Mouse (Mus musculus): ENCODE measurements around the gene Gm10570. TPM values are rescaled to one million over a fixed set of nuclear protein-coding genes. Genes with fewer than 3 reads are reported as not detected.

Gm10570 gene
- polyA plus RNA-seq (2016; fragmentation: Nextera tagmentation; extraction: Ambion mirVana) = 0.77 TPM in 1 of 2 replicates, not detected in the other

DNA sequence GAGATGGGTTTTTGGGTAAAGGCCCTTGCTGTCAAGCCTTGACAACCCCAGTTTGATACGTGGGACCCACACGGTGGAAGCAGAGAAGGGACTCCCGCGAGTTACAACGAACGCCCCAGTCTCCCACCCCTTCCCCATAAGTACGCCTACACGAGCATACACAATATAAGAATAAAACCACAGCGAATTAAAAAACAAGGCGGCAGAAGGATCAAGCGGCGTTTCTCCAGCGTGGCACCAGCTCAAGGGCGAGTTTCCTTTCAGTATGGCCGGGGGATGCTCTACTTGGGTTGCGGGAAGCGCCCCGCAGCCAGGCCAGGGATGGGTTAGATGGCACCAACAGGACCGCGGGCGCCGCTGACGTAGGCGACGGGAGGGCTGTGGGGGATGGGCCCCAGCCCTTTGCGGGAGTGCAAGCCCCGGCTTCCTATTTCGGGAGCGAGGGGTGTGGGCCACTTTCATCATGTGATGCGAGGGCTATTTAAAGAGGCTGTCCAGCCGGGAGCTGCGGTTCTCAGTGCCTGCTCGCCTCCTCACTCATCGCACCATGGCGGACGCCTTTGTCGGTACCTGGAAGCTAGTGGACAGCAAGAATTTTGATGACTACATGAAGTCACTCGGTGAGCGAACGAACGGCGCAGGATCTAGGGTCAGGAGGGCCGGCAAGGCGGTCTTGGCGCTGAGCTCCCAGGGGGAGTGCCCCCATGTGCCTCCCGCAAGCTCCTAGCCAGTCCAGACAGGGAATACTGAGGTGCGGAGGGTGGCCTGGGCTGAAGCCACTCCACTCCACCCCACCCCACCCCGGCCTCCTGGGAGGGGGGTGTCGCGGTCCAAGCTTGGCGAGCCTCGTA lies at the start of gene Gm10570, which contains the start of gene Fabp3:
Gm10570 (minus strand) TSS at position 444 of the 851 bp plus-strand sequence.
Fabp3 (plus strand) TSS at position 365 of the 851 bp plus-strand sequence.
- Histone ChIP-seq H3K36me3 (replicated peaks) (peaks cover 10% of the 10 kb centered on the region), H3K4me1 (peaks cover 37% of the 10 kb centered on the region), H3K27me3 (replicated peaks; ENCODE audit: low read depth, poor library complexity, severe bottlenecking) (peaks cover 84% of the 10 kb centered on the region), H3K4me3 (peak within 1 kb of the TSS; percentile 66), H3K27ac (replicated peaks) (peak within 1 kb of the TSS; percentile 60), H3K9me3 (no peaks in the 10 kb centered on the region)
- peak; percentile 77 for DNase-seq (ENCODE audit: low spot score)
- WGBS = under 1% methylated on average over 52 of the region's 52 CpGs

DNA sequence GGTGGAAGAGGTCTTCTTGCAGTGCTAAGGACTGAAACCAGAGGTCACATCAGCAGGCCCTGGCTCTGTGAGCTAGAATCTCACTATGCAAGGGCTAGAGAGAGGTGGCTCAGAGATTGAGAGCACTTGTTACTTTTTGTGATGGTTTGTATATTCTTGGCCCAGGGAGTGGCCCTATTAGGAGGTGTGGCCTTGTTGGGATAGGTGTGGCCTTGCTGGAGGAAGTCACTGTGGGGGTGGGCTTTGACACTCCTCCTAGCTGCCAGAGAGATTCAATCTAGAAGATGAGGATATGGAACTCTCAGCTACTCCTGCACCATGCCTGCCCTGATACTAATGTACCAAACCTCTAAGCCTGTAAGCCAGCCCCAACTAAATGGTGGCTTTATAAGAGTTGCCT lies 49.5 kb upstream of the Gm10570 start:
- H3K4me1 ChIP-seq = peaks cover 22% of the 10 kb centered on the region
- H3K36me3 ChIP-seq (replicated peaks) = peaks cover 55% of the 10 kb centered on the region

GRCm38 (mm10) chr4:130352588-130352987 lies 44.1 kb upstream of the Gm10570 start:
- Histone ChIP-seq H3K27me3 (replicated peaks; ENCODE audit: low read depth, poor library complexity, severe bottlenecking) (no peaks in the 10 kb centered on the region), H3K4me1 (no peaks in the 10 kb centered on the region), H3K36me3 (replicated peaks) (peaks cover 89% of the 10 kb centered on the region), H3K9me3 (0 out of 2 replicates have a peak, but pooled peaks cover 3% of the 10 kb centered on the region), H3K4me3 (no peak overlapping the region), H3K27ac (replicated peaks) (no peak overlapping the region)
- no peak for DNase-seq (ENCODE audit: low spot score)
- 90% methylated on average over 7 of the region's 7 CpGs for whole genome bisulfite sequencing

More for the DNA sequence above, 49.5 kb upstream of the Gm10570 start:
- no peak overlapping the region for H3K4me3 ChIP-seq
- DNase-seq (ENCODE audit: low spot score) = no peak
- H3K9me3 ChIP-seq = 0 out of 2 replicates have a peak, but pooled peaks cover 3% of the 10 kb centered on the region
- no peak overlapping the region for H3K27ac ChIP-seq (replicated peaks)
- H3K27me3 ChIP-seq (replicated peaks; ENCODE audit: low read depth, poor library complexity, severe bottlenecking) = no peaks in the 10 kb centered on the region

GRCm38 (mm10) chr4:130350690-130351422 lies 42.4 kb upstream of the Gm10570 start:
- no peak overlapping the region for H3K27ac ChIP-seq (replicated peaks)
- 89% methylated on average over 16 of the region's 16 CpGs for whole genome bisulfite sequencing
- no peak overlapping the region for H3K4me3 ChIP-seq

GRCm38 (mm10) chr4:130349666-130350065 lies 41.2 kb upstream of the Gm10570 start:
- no peaks in the 10 kb centered on the region for H3K4me1 ChIP-seq
- no peaks in the 10 kb centered on the region for H3K27me3 ChIP-seq (replicated peaks; ENCODE audit: low read depth, poor library complexity, severe bottlenecking)
- DNase-seq (ENCODE audit: low spot score) = no peak
- H3K4me3 ChIP-seq = no peak overlapping the region
- WGBS = 96% methylated on average over 6 of the region's 6 CpGs
- H3K9me3 ChIP-seq = no peaks in the 10 kb centered on the region
- H3K27ac ChIP-seq (replicated peaks) = no peak overlapping the region
- peaks cover 87% of the 10 kb centered on the region for H3K36me3 ChIP-seq (replicated peaks)

More at GRCm38 (mm10) chr4:130350690-130351422, 42.4 kb upstream of the Gm10570 start:
- no peak for DNase-seq (ENCODE audit: low spot score)
- no peaks in the 10 kb centered on the region for H3K27me3 ChIP-seq (replicated peaks; ENCODE audit: low read depth, poor library complexity, severe bottlenecking)
- peaks cover 87% of the 10 kb centered on the region for H3K36me3 ChIP-seq (replicated peaks)
- H3K9me3 ChIP-seq = no peaks in the 10 kb centered on the region
- H3K4me1 ChIP-seq = no peaks in the 10 kb centered on the region

DNA sequence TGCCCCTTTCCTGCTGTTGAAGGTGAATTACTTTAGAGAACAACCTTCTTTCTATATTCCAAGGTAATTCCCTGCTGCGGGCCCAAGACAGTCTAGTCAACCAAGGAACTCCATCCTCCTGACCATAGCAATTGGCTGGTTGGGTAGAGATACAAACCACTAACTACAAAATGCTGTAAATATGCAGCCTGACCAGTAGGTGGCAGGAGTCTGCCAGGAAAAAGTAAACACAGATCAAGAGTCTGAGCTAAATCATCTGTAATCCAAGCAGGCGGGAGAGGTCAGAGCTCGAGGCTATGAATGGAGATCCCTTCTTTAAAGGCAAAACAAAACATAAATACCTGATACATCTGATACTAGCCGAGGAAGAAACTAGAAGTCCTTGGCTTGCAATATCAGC lies 33.2 kb upstream of the Gm10570 start:
- no peaks in the 10 kb centered on the region for H3K9me3 ChIP-seq
- no peak overlapping the region for H3K4me3 ChIP-seq
- peak; percentile 57 for DNase-seq (ENCODE audit: low spot score)
- 28% methylated on average over 4 of the region's 4 CpGs for WGBS
- H3K4me1 ChIP-seq = peaks cover 4% of the 10 kb centered on the region
- no peak overlapping the region for H3K27ac ChIP-seq (replicated peaks)
- no peaks in the 10 kb centered on the region for H3K27me3 ChIP-seq (replicated peaks; ENCODE audit: low read depth, poor library complexity, severe bottlenecking)
- H3K36me3 ChIP-seq (replicated peaks) = peaks cover 51% of the 10 kb centered on the region

DNA sequence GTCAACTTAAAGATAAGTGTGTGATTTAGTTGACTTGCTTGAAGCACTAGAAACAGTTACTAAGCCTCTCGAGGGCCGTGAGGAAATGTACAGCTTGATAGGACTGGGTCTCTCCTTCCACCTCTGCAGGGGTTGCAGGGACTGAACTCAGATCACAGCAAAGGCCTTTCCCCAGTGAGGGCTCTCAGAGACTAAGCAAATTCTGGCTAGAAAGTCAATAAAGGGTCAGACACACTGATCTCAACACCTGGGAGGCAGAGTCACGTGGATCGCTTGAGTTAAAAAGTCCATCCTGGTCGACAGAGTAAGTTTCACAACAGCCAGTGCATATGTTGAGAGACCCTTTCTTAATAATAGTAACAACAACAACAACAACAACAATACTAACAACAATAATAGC lies 27.4 kb upstream of the Gm10570 start:
- Histone ChIP-seq H3K27ac (replicated peaks) (no peak overlapping the region), H3K4me1 (no peaks in the 10 kb centered on the region), H3K36me3 (replicated peaks) (peaks cover 69% of the 10 kb centered on the region), H3K9me3 (no peaks in the 10 kb centered on the region), H3K27me3 (replicated peaks; ENCODE audit: low read depth, poor library complexity, severe bottlenecking) (no peaks in the 10 kb centered on the region), H3K4me3 (no peak overlapping the region)
- WGBS = 92% methylated on average over 5 of the region's 5 CpGs
- DNase-seq (ENCODE audit: low spot score) = no peak

DNA sequence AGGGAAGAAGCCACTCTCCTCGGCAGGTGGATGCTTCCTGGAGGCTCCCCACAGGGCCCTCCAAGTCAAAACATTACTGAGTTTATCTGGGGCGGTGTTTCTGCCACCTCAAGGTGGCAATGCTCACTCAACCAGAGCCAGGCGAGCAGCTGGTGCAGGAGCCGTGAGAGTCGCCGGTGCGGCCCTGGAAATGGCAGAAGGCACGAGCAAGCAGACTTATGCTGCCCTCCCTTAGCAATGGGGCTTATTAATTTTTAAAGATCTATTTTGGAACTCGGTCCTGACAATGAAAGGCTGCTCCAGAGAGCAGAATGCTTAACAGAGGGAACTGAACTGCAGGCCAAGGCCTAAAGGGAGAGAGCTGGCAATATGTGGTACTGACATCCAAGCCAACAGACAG lies 18.9 kb upstream of the Gm10570 start:
- Histone ChIP-seq H3K36me3 (replicated peaks) (peaks cover 78% of the 10 kb centered on the region), H3K4me1 (no peaks in the 10 kb centered on the region), H3K27ac (replicated peaks) (no peak overlapping the region), H3K9me3 (no peaks in the 10 kb centered on the region), H3K27me3 (replicated peaks; ENCODE audit: low read depth, poor library complexity, severe bottlenecking) (no peaks in the 10 kb centered on the region), H3K4me3 (no peak overlapping the region)
- DNase-seq (ENCODE audit: low spot score) = no peak
- 92% methylated on average over 9 of the region's 9 CpGs for WGBS

GRCm38 (mm10) chr4:130325446-130325845 lies 17.0 kb upstream of the Gm10570 start:
- no peak for DNase-seq (ENCODE audit: low spot score)
- 95% methylated on average over 2 of the region's 2 CpGs for WGBS
- peaks cover 85% of the 10 kb centered on the region for H3K36me3 ChIP-seq (replicated peaks)

GRCm38 (mm10) chr4:130323607-130324006 lies 15.1 kb upstream of the Gm10570 start:
- Histone ChIP-seq H3K27ac (replicated peaks) (no peak overlapping the region), H3K36me3 (replicated peaks) (peaks cover 94% of the 10 kb centered on the region), H3K4me1 (no peaks in the 10 kb centered on the region), H3K4me3 (no peak overlapping the region), H3K27me3 (replicated peaks; ENCODE audit: low read depth, poor library complexity, severe bottlenecking) (no peaks in the 10 kb centered on the region), H3K9me3 (no peaks in the 10 kb centered on the region)
- DNase-seq (ENCODE audit: low spot score) = no peak
- 86% methylated on average over 5 of the region's 5 CpGs for WGBS

More at GRCm38 (mm10) chr4:130325446-130325845, 17.0 kb upstream of the Gm10570 start:
- Histone ChIP-seq H3K27ac (replicated peaks) (no peak overlapping the region), H3K4me1 (no peaks in the 10 kb centered on the region), H3K4me3 (no peak overlapping the region), H3K27me3 (replicated peaks; ENCODE audit: low read depth, poor library complexity, severe bottlenecking) (no peaks in the 10 kb centered on the region), H3K9me3 (no peaks in the 10 kb centered on the region)

- Histone ChIP-seq H3K9me3 (no peaks in the 10 kb centered on the region), H3K27ac (replicated peaks) (no peak overlapping the region), H3K4me1 (peaks cover 4% of the 10 kb centered on the region; the same call in 1 of the 2 replicates), H3K36me3 (replicated peaks) (peaks cover 94% of the 10 kb centered on the region), H3K27me3 (replicated peaks; ENCODE audit: low read depth, poor library complexity, severe bottlenecking) (no peaks in the 10 kb centered on the region), H3K4me3 (no peak overlapping the region)
- no peak for DNase-seq (ENCODE audit: low spot score)
- WGBS = 85% methylated on average over 1 of the region's 1 CpGs
Observed at GRCm38 (mm10) chr4:130323165-130323564, 14.7 kb upstream of the Gm10570 start.

DNA sequence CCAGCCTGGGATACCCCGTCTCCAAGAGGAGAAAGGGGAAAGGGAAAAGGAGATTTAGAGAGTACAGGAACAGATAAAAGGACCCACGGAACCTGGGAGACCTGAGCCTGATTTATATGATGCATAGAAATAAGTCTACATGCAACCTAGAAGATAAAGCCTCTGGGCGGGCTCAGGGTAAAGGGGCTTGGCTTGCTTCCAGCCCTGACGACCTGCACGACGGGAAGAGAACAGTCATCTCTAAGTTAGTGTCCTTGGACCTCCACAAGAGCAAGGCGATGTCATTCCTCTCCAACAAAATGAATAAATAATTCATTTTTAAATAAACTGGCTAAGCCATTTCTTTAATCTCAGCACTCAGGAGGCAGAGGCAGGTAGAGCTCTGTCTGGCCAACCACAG lies 14.1 kb upstream of the Gm10570 start:
- 90% methylated on average over 7 of the region's 7 CpGs for WGBS
- Histone ChIP-seq H3K4me3 (no peak overlapping the region), H3K9me3 (no peaks in the 10 kb centered on the region), H3K4me1 (peaks cover 6% of the 10 kb centered on the region; the same call in 1 of the 2 replicates), H3K27ac (replicated peaks) (no peak overlapping the region), H3K36me3 (replicated peaks) (peaks cover 94% of the 10 kb centered on the region), H3K27me3 (replicated peaks; ENCODE audit: low read depth, poor library complexity, severe bottlenecking) (no peaks in the 10 kb centered on the region)
- no peak for DNase-seq (ENCODE audit: low spot score)

Data from embryonic facial prominence, embryonic 10.5 days (tissue).